Mouse (Mus musculus): ENCODE measurements at regions not wholly inside any gene's neighbourhood (a gene's known extent, or its start where the extent isn't known, plus 50 kb on each side); places are given as distances from the start of the nearest gene placed in this dataset.

DNA sequence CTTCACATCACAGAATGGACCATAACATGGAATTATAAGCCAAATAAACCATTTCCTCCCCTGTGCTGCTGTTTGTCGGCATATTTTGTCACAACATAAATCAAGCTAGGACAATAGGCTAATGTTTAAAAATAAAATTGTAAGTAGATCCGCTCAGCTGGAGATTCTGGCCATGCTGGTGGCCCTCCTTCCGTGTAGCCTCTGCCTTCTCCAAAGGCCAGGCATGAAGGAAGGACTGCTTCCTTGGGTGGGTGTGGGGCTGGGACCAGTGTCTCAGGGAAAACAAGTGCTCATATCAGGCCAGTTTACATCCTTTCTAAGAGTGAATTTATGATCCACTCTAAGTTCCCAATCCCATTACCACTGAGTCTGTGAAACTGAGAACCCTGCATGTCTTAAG is 206.3 kb upstream of the Ppp2r2d start:
- TF ChIP-seq CTCF (IDR thresholded peaks at IDR 0.05; ENCODE audit: low read depth) (no peak), EP300 (IDR thresholded peaks at IDR 0.05; ENCODE audit: low read depth) (no peak)
